Mouse (Mus musculus): ENCODE data around the gene Chd3. TPM values are rescaled to one million over a fixed set of nuclear protein-coding genes. Genes with fewer than 3 reads are reported as not detected.
"Not testable (repeated sequence)": the region's sequence is repeated elsewhere in the genome, so short reads cannot be mapped to it uniquely, and the experiment has no call there.

Gene Chd3
- total RNA-seq, 2 experiments from 2014 or later: 406 to 416 TPM

GRCm38 (mm10) chr11:69397581-69398057 lies 28.4 kb upstream of the Chd3 start:
- Histone ChIP-seq H3K27ac (peak overlapping the region; percentile 98), H3K4me3 (peak overlapping the region; percentile 69)
- peak; percentile 19 for TF ChIP-seq CTCF (IDR thresholded peaks at IDR 0.05)
- intact Hi-C loops (cut with DNase I): no loop called here
- peak in 1 of 2 experiments; percentile 54 for DNase-seq (ENCODE audit: extremely low spot score in 1 of 2, low spot score in 2 of 2)

GRCm38 (mm10) chr11:69396772-69397171 lies 27.6 kb upstream of the Chd3 start:
- intact Hi-C loops (cut with DNase I): no loop called here
- Histone ChIP-seq H3K4me3 (peak overlapping the region; percentile 69), H3K27ac (peak overlapping the region; percentile 98)
- TF ChIP-seq CTCF (IDR thresholded peaks at IDR 0.05): no peak
- DNase-seq (ENCODE audit: extremely low spot score in 1 of 2, low spot score in 2 of 2): no peak

GRCm38 (mm10) chr11:69395634-69396373 lies 26.6 kb upstream of the Chd3 start:
- peak; percentile 89 to 95 for DNase-seq (ENCODE audit: extremely low spot score in 1 of 2, low spot score in 2 of 2)
- intact Hi-C loops (cut with DNase I): no loop called here
- peak overlapping the region; percentile 98 for H3K27ac ChIP-seq
- peak overlapping the region; percentile 69 for H3K4me3 ChIP-seq
- no peak for TF ChIP-seq CTCF (IDR thresholded peaks at IDR 0.05)

GRCm38 (mm10) chr11:69395235-69395633 lies 26.0 kb upstream of the Chd3 start, which contains the start of the genes Naa38 and Cyb5d1:
Gene Naa38 (plus strand): TSS chr11:69395487.
Gene Cyb5d1 (minus strand): TSS chr11:69395631.
- H3K27ac ChIP-seq: peak within 1 kb of the TSS; percentile 98
- intact Hi-C loops (cut with DNase I): not testable (repeated sequence)
- peak; percentile 88 to 90 for DNase-seq (ENCODE audit: extremely low spot score in 1 of 2, low spot score in 2 of 2)
- H3K4me3 ChIP-seq: peak within 1 kb of the TSS; percentile 69

GRCm38 (mm10) chr11:69394591-69395167 lies 25.5 kb upstream of the Chd3 start:
- peak overlapping the region; percentile 98 for H3K27ac ChIP-seq
- peak in 1 of 2 experiments; percentile 18 for DNase-seq (ENCODE audit: extremely low spot score in 1 of 2, low spot score in 2 of 2)
- peak overlapping the region; percentile 69 for H3K4me3 ChIP-seq
- intact Hi-C loops (cut with DNase I): not testable (repeated sequence)

GRCm38 (mm10) chr11:69390400-69391034 lies 21.3 kb upstream of the Chd3 start:
- H3K27ac ChIP-seq: no peak overlapping the region
- peak; percentile 76 for TF ChIP-seq CTCF (IDR thresholded peaks at IDR 0.05)
- DNase-seq (ENCODE audit: extremely low spot score in 1 of 2, low spot score in 2 of 2): peak in 1 of 2 experiments; percentile 54
- intact Hi-C loops (cut with DNase I): loop anchor here (1.0 kb wide), 2 partner anchors 121 to 132 kb away; no protein-coding TSS in a partner anchor
- no peak overlapping the region for H3K4me3 ChIP-seq

GRCm38 (mm10) chr11:69389531-69390399 lies 20.6 kb upstream of the Chd3 start:
- no peak for TF ChIP-seq CTCF (IDR thresholded peaks at IDR 0.05)
- peak in 1 of 2 experiments; percentile 31 for DNase-seq (ENCODE audit: extremely low spot score in 1 of 2, low spot score in 2 of 2)
- intact Hi-C loops (cut with DNase I): loop anchor here (1.0 to 5.0 kb wide), 3 partner anchors 120 to 197 kb away; no protein-coding TSS in a partner anchor
- no peak overlapping the region for H3K4me3 ChIP-seq
- H3K27ac ChIP-seq: peak overlapping the region; percentile 30; the same call in 1 of the 2 replicates

GRCm38 (mm10) chr11:69388680-69389079 lies 19.5 kb upstream of the Chd3 start:
- no peak for DNase-seq (ENCODE audit: extremely low spot score in 1 of 2, low spot score in 2 of 2)
- intact Hi-C loops (cut with DNase I): loop anchor here (5.0 kb wide), 1 partner anchor 196 kb away; no protein-coding TSS in a partner anchor
- peak; percentile 27 for TF ChIP-seq CTCF (IDR thresholded peaks at IDR 0.05)
- no peak overlapping the region for H3K27ac ChIP-seq
- no peak overlapping the region for H3K4me3 ChIP-seq

GRCm38 (mm10) chr11:69386758-69387157 lies 17.6 kb upstream of the Chd3 start:
- Histone ChIP-seq H3K27ac (no peak overlapping the region), H3K4me3 (no peak overlapping the region)
- no peak for DNase-seq (ENCODE audit: extremely low spot score in 1 of 2, low spot score in 2 of 2)
- intact Hi-C loops (cut with DNase I): loop anchor here (5.0 kb wide), 1 partner anchor 194 kb away; no protein-coding TSS in a partner anchor
- peak; percentile 1 for TF ChIP-seq CTCF (IDR thresholded peaks at IDR 0.05)

GRCm38 (mm10) chr11:69384979-69385378 lies 15.8 kb upstream of the Chd3 start:
- Histone ChIP-seq H3K27ac (no peak overlapping the region), H3K4me3 (no peak overlapping the region)
- no peak for TF ChIP-seq CTCF (IDR thresholded peaks at IDR 0.05)
- no peak for DNase-seq (ENCODE audit: extremely low spot score in 1 of 2, low spot score in 2 of 2)
- intact Hi-C loops (cut with DNase I): loop anchor here (5.0 kb wide), 1 partner anchor 193 kb away; no protein-coding TSS in a partner anchor

All from left cerebral cortex, adult 2 months (tissue).